Mouse (Mus musculus): ENCODE data around the gene Hspb2.
A peak's percentile ranks its signal among the peaks of the same experiment; 100 is the strongest.

GRCm38 (mm10) chr9:50800985-50801384 is 48.8 kb upstream of the Hspb2 start:
- TF ChIP-seq CTCF (IDR thresholded peaks at IDR 0.05; ENCODE audit: extremely low read depth, insufficient read depth, insufficient read length, insufficient replicate concordance) = peak; percentile 69; the same call in 1 of the 2 replicates
- TF ChIP-seq POLR2A (IDR thresholded peaks at IDR 0.05; ENCODE audit: low read depth, low read length) = no peak
